Mouse (Mus musculus) c-Kit-positive CD71-negative TER-119-negative erythroid progenitor cells, embryonic 14.5 days (primary cell): ENCODE measurements around the gene Slco3a1.
"Not testable (repeated sequence)": the region's sequence is repeated elsewhere in the genome, so short reads cannot be mapped to it uniquely, and the experiment has no call there.

Source experiments
- DNase-seq: peaks from one replicate; pipeline ENCODE4 v3.0.0-alpha.2; 2013; ENCODE audit warnings: low read depth

Gene Slco3a1

DNA sequence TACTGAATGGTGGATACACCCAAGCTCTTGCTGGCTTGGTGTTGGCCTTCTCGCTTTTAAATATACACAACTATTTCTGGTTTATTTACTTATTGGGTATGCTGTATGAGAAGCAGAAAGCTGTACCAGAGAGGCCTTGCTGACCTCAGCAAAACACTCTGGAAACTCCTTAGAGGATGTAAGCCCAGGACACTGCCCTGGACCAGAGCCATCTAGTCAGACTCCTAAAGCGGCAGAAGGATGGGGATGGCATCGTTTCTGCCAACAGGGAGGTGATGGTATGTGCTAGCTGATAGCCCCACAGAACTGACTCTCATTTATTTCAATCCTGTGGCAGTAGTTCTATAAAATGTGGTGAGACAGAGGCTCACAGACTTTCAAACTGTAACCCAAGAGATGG is 125.3 kb downstream of the Slco3a1 start:
- DNase-seq = no peak

DNA sequence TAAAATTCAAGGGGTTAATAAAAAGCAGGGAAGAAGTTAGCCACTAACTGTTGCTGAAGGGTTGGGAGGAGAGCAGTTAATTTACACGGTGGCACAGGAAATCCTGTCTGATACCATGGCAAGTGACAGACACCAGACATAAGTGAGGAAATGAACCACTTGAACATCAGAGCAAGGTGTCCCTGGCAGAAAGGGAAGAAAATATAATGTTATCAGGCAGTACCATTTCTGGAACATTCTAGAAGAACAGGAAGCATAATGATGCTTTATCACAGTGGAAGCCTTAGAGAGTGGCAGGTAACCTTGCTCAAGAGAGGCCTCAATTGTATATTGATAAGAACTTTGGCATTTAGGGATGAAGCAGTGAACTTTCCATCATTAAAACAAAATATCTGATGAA is 127.4 kb downstream of the Slco3a1 start:
- no peak for DNase-seq

DNA sequence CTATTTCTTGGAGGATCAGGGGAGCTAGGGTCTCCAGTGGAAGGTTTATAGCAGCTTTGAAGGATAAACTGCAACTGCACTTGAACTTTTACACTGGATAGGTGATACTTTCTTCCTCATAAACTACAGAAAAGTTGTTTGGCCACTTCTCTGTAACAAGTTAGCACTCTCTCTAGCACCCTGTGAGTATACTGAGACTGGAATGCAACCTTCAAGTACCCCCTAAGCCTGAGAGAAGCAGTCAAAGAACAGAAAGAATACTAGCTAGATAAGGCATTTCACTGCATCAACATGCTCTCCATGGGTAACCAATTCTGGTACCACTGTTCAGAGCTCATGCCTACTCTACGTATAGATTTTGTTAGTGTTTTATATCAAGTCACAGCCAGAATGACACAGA is 128.6 kb downstream of the Slco3a1 start:
- no peak for DNase-seq

DNA sequence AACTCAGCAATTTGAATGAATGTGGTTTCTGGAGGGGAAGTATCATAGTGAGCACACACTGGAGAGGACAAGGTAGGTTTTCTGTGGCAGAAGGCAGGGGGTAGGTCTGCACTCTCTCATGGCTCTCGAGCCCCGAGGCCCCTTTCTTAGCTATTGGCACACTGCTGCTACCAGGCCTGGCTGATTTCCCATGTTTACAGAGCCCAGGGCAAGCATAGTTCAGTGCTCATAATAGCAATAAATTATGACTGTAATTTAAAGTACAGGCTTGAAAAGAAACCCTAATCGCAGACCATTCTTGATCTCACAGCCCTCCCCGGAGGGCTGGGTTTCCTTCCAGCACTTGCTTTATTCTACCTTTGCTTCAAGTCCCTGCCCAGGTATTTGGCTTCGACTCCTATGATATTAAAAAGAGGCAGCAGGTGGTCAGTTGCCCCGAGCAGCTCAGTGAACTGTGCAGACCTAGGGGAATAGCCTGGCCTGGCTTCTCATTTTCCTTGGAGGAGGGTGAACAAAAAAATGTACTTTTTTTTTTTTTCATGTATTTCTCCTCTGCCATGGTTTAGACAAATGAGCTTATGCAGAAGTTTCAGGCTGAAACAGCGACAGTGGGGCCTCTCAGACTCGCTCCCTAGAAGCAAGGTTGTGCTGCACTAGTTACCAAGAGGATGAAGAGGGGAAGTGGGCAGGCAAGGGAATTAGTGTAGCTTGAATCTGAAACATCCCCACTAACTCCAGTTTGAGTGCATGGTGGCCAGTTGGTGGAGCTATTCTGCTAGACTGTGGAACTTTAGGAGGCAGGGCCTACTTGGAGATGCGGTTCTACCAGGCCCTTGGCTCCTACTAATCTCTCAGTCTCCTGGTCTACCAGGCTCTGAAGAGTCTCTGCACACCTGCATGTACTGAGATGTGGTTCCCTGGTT is 130.4 kb downstream of the Slco3a1 start:
- DNase-seq = no peak

DNA sequence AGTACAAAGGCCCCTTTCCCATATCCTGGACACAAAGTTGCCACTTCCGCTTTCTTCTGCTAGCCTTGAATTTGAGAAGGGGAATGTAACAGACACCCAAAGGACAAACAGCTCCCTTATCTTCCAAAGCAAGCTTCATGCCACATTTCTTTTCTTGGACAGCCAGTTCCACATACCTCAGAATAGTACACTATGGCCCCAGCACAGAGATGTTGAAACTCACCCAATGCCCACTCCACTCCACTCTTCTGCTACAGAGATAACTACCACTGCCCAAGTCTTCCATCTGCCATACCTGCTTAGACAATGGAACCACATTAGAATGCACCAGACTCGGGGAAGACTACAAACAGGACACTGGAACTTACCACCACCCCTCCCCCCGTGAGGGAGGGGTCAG is 131.3 kb downstream of the Slco3a1 start:
- no peak for DNase-seq

DNA sequence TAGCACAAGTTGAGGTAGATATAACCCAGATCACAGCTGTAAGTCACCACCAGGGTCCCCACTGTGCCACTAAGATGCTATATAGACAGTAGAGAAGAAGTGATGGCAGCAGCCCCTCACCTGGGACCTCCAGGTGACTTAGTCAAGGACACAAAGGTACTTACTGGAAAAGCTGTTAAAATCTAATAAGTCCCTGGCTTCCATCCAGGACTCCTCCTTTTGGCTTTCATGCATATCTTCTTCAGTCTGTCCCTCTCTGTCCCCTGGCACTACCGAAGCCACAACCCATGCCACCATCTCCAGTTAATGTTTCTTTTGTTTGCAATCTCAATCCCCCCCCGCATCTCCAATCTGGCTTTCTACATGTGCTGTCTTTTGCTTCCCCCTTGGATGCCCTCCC is 131.8 kb downstream of the Slco3a1 start:
- DNase-seq = no peak

DNA sequence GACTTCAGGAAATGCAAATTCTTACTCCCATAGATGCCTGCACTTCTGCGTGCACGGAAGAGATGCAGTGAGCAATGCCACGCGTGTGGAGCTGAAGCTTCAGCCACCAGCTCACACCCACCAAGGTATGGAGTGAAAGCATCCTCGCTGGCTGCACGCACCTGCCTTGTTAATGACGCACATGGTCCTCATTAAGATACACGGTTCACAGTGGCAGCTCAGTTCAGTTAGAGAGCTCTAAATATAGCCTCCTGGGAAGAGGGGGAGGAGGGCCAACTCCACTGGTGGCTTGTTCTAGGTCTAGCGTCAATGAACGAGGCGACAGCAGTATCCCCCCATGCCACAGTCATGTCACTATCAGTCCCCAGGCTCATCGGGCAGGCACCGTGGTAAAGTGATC is 132.6 kb downstream of the Slco3a1 start:
- no peak for DNase-seq

DNA sequence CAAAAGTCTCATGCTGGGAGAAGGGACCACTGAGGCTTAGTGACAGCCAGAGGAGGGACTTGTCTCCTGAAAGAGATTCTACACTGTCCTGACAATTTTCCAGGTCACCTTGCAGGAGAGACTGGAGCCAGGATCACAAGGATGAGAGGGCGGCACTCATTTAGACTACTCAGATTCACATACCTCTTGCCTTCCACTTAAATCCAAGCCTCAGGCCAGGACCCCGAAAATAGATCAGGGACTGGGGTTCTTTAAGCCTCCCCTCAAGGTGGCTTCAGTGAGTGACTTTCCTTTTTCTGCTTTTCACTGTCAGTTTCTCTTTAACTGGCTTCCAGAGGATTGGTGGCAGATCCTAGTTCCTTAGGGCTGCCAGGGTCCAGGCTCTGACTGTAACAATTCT is 133.0 kb downstream of the Slco3a1 start:
- DNase-seq = no peak

DNA sequence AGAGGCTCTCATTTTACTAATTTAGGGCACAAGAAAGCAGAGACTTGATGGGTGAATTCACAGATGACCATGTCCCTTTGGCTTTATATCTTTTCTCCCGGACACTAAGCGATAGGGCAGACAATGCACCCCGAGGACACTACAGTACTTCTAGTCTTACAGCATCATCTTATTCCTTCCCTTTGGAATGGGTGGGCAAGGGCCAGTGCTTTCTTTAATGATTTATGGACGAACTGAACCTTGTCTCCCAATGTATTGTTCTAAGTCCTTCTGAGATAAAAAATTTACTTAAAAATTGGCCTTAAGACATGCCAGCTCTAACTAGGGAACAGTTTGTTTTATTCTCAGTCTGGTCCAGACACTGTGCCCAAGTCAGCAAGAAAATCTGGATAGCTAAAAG is 134.9 kb downstream of the Slco3a1 start:
- DNase-seq = no peak

DNA sequence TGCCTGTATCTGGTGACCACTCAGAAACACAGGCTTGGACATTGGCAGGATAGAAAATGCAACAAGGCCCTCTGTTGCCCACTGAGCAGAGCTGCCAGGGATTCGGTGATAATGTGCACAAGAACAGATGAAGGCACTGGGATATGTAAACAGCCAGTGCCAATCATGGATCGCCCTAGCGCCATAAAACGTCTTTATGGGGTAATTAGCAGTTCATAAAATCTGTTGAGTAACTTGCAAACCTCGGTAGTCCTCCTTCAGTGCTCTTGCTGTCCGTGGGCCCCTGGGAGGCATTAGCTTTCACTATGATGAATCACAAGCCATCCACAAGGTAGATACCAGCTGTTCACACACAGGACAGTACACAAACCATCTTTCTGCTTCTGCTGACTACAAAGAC is 137.6 kb downstream of the Slco3a1 start:
- no peak for DNase-seq

DNA sequence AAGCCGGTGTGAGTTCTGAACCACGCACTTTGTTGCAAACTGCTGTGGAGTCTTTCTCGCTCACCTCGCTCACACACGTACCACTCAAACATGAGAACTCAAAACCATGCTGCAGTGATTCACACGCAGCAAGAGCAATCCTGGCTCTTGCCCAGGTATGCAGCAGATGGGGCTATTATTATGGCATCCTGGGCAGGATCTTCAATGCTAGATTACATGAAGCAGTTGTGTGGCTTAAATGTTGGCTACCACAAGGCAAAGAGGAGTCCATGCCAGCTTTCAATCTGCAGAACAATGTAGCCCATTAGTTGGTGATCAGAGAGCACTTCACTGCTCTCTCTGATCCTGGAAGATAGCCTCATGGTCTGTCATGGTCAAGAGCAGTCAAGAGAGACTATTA is 139.3 kb downstream of the Slco3a1 start:
- DNase-seq = no peak

DNA sequence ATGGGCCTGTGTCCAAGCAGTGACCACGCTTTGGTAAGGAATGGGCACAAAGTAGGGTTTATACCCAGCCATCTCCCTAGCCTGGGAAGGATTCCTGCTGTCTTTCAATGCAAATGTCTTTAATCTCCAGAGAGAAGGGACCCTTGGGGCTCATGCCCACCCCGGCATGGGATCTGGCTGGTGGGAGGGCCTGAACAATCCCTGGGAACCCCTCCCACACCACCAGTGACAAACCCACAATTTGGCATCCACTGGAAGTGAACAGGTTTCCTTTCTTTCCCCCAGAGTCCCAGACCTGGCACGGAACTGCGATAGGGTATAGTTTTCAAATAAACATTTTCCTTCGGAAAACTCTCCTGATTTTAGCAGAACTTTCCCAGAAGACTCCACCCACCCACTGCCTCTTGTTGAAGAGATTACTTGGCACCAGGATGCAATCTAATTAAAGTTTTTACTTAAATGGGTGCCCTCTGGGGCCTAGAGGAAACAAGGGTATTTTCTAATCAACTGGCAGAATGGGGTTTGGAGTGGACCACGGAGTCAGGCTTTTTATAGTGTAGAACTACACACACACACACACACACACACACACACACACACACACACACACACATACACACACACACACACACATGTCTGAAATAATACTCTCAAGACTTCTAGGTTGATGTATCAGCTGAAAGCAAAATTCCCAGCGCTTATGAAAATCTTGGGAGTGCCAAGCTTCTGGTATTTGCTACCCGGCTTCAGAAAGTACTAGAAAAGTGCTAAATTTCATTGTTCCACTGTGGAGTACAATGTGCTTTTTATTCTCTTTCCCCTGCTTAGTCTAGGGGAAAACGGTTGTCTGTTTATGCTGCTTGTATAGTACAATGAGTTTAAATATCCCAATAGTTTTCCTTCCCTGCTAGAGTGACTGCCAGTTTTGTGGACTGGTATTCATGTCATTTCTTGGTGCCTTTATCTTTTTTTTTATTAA is 140.6 kb downstream of the Slco3a1 start:
- no peak for DNase-seq

DNA sequence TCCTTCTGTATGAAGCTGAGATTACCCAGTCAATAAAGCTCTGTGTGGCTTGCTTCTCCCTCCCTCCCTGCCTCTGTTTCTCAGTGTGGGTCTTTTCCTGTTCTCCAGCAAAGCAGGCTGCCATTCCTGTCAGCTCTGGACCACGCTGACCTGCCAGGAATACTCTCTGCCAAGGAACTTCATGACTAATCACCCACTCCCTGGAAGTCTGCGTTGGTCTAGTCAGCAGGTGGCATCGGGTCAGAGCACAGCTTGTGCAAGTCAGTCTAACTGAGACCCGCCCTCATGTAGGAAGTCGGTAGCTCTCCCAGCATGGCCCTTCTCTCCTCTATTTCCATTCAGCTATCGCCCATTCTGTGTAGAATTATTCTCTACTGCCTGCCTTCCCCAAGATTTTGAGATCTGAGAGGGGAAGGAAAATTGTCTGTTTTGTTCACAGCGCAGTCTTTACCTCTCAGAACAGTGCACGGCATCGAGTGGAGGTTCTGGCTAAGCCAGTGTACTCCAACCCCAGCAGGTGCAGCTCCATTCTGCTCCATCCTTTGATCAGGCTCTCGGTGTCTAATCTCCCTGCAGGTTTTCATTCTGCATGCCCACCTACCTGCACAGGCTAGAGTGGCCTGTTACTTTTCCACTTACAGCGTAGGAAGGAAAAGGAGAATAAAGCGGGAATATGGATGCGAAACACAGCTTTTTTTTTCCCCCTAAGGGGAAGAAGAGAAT is 145.8 kb downstream of the Slco3a1 start:
- no peak for DNase-seq

DNA sequence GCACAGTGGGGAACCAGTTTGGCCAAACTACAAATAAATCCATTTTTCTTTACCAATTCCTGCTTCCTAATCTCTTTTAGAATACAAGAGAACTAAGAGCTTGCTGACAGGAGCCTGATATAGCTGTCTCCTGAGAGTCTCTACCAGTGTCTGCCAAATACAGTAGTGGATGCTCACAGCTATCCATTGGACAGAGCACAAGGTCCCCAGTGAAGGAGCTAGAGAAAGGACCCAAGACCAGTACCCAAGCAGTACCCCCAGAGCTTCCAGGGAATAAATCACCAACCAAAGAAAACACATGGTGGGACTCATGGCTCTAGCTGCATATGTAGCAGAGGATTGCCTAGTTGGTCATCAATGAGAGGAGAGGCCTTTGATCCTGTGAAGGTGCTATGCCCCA is 146.7 kb downstream of the Slco3a1 start:
- not testable (repeated sequence) for DNase-seq

DNA sequence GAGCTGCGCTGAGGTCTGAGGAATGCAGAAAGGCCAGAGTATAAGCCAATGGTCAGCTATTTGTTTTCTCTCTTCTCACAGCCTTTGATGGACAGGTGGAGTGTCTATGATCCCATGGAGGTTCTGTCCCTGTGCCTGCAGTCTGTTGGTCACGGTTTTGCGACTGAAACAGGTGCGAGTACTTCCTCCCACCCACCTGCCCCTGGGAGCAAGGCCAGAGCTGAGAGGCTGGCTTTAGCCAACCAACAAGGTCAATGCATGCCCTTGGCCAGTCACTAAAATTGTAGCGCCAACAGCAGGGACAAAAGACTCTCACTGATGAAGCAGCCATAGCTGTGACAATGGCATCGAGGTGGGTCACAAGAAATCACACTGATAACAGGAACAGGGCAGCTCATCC is 154.9 kb downstream of the Slco3a1 start:
- DNase-seq = no peak

DNA sequence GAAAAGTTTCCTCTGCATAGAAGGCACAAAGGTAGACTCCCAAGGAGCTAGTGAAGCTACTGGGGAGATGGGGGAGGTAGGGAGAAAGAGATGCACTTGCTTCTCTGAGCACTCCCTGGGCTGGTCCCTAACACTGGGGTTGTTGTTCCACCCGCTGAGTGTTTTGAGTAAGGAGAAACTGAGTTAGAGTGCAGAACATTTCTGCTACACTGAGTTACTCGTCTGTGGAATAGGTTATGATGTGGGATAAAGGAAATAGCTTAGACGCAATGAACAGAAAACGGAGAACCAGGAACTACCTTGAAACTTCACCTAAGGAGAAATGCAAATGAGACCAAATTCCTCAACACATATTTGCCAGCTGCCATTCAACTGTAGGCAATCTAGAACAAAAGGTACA is 155.4 kb downstream of the Slco3a1 start:
- no peak for DNase-seq

DNA sequence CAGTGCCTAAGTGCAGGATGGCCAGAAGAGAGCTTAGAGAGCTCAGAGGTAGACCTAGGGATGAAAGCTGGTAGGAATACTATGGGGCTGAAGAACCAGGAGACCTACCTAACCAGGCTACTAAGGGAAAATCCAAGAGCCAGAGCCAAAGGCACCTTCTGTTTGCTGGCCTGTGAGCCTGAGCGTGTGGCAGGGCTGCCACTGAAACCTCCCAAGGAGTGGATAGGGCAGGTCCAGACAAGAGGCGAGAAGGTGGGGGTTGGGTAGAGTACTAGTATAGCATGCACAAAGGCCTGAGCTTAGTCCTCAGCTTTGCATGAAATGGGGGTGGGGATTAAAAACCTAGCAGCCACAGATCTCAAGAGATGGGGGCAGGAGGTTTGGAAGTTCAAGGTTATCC is 156.3 kb downstream of the Slco3a1 start:
- DNase-seq = no peak

DNA sequence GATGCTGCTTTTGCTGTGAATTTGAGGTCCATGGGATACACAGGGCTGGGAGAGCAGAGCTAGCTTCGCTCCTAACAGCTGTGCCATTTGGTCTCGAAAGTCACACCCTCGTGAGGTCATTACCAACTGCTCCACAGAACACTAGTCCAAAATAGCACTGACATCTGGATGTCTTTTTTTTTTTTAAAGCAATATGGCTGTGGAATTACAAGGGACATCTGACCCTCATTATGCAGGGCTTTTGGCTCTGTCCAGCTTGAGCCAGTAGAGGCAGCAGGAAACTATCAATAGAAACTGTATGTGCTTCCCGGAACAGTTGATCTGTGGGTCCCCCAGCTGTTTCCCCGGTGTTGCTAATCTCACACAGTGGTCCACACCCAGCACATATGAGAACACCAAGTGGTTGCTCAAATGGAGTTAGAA is 163.1 kb downstream of the Slco3a1 start:
- no peak for DNase-seq

DNA sequence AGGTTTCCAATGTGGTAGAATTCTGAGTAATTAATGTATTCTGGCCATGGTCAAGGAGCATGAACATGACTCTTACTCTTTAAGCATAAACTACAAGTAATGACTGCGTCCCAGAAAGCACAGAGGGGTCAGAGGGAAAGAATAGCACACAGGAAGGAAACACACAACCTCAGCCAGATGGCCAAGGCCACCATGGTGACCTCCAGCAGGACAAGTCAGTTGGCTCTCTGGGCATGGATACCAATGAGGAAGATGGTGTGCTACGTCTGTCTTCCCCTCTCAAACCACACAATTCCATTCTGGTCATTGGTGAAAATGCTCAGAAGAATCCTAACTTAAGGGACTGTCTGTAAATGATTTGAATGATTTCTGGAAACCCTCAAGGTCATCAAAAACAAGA is 165.0 kb downstream of the Slco3a1 start:
- DNase-seq = no peak

DNA sequence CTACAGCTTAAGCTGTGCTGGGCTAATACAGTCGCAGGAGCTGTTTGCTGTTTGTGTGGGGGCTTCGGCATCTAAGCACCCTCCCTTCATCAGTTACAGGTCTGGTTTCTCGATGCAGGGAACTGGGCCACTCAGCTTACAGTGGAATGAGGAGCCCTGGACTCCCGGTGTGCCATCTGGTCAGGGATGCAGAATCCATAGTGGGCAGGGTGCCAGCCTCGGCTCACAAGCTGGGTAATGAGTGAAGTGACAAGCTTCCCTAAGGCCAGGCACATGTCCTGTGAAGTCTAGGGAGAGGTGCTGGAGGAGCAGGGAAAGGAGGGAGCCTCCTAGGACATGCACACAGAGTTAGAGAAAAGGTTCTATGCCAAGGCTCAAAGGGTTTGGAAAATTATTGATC is 168.3 kb downstream of the Slco3a1 start:
- DNase-seq = no peak

DNA sequence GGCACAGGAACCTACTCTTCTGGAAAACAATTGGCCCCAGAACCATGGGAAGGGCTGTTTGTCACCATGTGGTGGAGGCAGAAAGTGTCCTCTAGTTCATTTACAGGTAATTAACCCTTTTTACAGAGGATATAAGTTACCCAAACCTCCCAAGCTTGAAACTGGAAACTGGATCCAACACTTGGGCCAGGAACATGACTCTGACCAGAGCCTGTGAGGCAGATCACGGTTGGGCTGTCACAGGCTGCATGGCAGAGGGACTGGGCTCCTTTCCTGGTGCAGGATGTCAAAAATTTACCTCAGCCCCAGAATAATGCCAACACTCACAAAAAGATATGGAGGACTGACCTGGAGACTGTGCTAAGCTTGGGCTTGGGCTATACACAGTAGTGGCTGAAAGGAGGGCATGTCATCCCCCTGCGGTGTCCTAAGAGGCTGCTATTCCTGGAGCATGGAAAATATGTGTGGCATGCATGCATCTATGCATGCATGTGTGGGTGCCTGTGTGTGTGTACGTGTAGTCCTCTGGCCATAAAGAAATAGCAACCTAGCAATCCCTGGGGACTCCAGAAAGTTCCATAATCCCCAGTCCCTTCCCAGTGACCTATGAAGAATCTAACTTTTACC is 171.4 kb downstream of the Slco3a1 start:
- no peak for DNase-seq

DNA sequence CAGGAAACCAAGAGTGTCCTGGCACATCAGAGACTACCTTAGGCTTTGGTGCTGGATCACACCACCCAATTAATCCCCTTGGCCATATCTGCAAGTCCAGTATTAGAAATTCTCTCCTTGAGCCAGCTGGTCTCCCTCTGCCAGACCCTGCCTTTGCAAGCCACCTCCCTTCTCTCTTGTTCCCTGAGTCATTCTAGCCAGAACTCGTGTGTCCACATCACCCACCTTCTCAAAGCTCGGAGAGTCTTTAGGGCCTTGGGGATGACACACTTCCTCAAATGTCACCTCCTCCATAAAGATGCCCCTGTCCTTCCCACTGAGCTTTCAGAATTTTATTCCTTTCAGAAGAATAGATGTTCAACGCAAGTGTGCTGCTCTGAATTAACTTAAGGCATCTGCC is 172.3 kb downstream of the Slco3a1 start:
- no peak for DNase-seq
